Mouse (Mus musculus) embryonic facial prominence, embryonic 11.5 days (tissue): ENCODE measurements at regions not wholly inside any gene's neighbourhood (a gene's known extent, or its start where the extent isn't known, plus 50 kb on each side); places are given as distances from the start of the nearest gene placed in this dataset.

Experiments used
- ATAC-seq: fragments of 200-750 bp; cut with Nextera tagmentation; replicated peaks from 2 replicates; pipeline ENCODE4 v1.8.0; 2017; ENCODE audit warnings: low read depth; ENCODE audit not compliant: insufficient number of reproducible peaks, low FRiP score, low TSS enrichment
- DNase-seq: peaks from one replicate; pipeline ENCODE4 v3.0.0-alpha.2; 2015; ENCODE audit warnings: low spot score
- H3K27ac ChIP-seq: fragments of 300-500 bp; sonication (generic); replicated peaks from 2 replicates; pipeline ENCODE4 v1.5.1; 2014; ENCODE audit warnings: mild to moderate bottlenecking, low read depth, low read length, control low read depth
- H3K27me3 ChIP-seq: fragments of 300-500 bp; sonication (generic); 2 replicates; pipeline ENCODE4 v1.6.1; 2014; ENCODE audit warnings: mild to moderate bottlenecking, low read length, moderate library complexity, mixed read lengths; ENCODE audit not compliant: control insufficient read depth, insufficient read depth
- H3K36me3 ChIP-seq: fragments of 300-500 bp; sonication (generic); replicated peaks from 2 replicates; pipeline ENCODE4 v1.6.1; 2014; ENCODE audit warnings: low read depth, mild to moderate bottlenecking, low read length, moderate library complexity, mixed read lengths; ENCODE audit not compliant: control insufficient read depth, insufficient read depth
- H3K4me1 ChIP-seq: fragments of 300-500 bp; sonication (generic); 2 replicates; pipeline ENCODE4 v1.6.1; 2014; ENCODE audit warnings: low read length, mixed read lengths; ENCODE audit not compliant: control insufficient read depth, insufficient read depth
- H3K4me2 ChIP-seq: fragments of 300-500 bp; sonication (generic); 2 replicates; pipeline ENCODE4 v1.6.1; 2014; ENCODE audit warnings: low read depth, mild to moderate bottlenecking, control low read depth, low read length, moderate library complexity
- H3K4me3 ChIP-seq: fragments of 300-500 bp; sonication (generic); 2 replicates; pipeline ENCODE4 v1.5.1; 2014; ENCODE audit warnings: low read depth, low read length, control low read depth
- H3K9ac ChIP-seq: fragments of 300-500 bp; sonication (generic); replicated peaks from 2 replicates; pipeline ENCODE4 v1.6.1; 2014; ENCODE audit warnings: mild to moderate bottlenecking, control low read depth, low read length
- H3K9me3 ChIP-seq: fragments of 300-500 bp; sonication (generic); replicated peaks from 2 replicates; pipeline ENCODE4 v1.6.1; 2016; ENCODE audit warnings: mild to moderate bottlenecking, low read length, inconsistent platforms, mixed read lengths; ENCODE audit not compliant: control insufficient read depth
- WGBS: fragments of 180-500 bp; shearing (Covaris S2); extraction: QIAGEN DNeasy Blood & Tissue Kit; methylation state at CpG from one replicate; pipeline ENCODE4 v1.1.7; 2014; 5-methylcytosine and 5-hydroxymethylcytosine counted together

DNA sequence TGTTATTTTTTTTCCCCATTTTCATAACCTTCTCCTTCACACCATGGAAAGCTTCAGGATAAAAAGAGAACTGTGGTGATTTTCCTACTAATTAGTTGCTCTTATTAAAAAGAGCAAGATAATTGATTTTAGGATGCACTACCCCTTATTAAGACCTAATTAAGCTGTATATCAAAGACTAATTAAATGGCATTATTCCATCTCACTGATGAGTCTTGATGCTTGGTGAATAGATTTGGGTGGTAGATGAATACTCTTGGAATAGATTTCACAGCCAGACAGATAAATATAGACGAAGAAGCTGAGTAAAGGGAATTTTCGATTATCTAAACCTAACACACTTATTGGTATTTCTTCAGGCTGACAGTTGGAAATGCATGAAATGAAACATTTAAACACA is 346.5 kb upstream of the Tenm2 start:
- Histone ChIP-seq H3K27me3 (no peaks in the 10 kb centered on the region), H3K9ac (no peak overlapping the region), H3K36me3 (no peaks in the 10 kb centered on the region), H3K9me3 (no peaks in the 10 kb centered on the region), H3K27ac (no peak overlapping the region), H3K4me1 (no peaks in the 10 kb centered on the region), H3K4me2 (no peak overlapping the region), H3K4me3 (no peak overlapping the region)
- WGBS, result 86% methylated on average over 2 of the region's 2 CpGs
- no peak for DNase-seq
- ATAC-seq, result no peak

DNA sequence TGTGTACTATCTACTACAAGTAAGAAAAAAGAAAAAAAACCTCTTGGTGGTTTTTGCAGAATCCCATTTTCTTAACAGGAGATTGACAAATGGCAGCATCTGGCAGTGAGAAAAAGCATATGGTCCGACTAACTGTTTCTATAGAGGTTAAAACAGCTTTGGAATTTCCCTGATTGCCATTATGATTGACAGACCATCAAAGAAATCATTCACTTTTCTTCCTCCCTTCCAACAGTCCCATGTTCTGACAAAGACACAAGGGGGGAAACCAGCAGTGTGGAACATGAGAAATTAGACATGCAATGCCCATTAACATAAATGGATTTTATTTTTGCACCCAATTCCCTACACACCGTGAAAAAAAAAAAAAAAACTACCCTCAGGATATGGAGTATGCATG is 297.9 kb upstream of the Tenm2 start:
- Histone ChIP-seq H3K9me3 (no peaks in the 10 kb centered on the region), H3K4me3 (no peak overlapping the region), H3K4me1 (no peaks in the 10 kb centered on the region), H3K27me3 (no peaks in the 10 kb centered on the region), H3K36me3 (no peaks in the 10 kb centered on the region), H3K9ac (no peak overlapping the region), H3K27ac (no peak overlapping the region), H3K4me2 (no peak overlapping the region)
- ATAC-seq (no peak), DNase-seq (peak; percentile 14)
- WGBS, result 50% methylated on average over 2 of the region's 2 CpGs

DNA sequence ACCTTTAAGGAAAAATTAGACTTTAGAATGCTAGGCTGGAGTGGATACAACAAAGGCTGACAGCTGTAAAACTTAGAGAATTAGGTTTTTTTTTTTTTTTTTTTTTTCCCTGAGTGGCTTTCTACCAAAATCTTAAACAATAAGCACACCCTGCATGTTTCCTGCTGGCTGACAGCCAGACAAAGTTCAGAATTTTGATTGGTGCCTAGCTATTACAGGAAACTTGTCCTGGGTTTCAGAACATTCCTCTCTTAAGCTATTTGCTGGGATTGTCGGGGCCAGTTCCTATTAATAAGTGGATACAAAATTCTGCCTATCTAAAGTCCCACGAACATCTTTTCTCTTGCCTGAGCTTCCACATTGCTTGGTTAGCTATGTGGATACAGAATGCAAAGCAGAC is 296.7 kb upstream of the Tenm2 start:
- Histone ChIP-seq H3K27ac (no peak overlapping the region; the same call in 1 of the 2 replicates), H3K4me1 (no peaks in the 10 kb centered on the region), H3K4me2 (no peak overlapping the region), H3K9me3 (no peaks in the 10 kb centered on the region), H3K36me3 (no peaks in the 10 kb centered on the region), H3K27me3 (no peaks in the 10 kb centered on the region), H3K9ac (no peak overlapping the region), H3K4me3 (no peak overlapping the region)
- 37% methylated on average over 2 of the region's 2 CpGs for WGBS
- DNase-seq (peak; percentile 33), ATAC-seq (no peak)

DNA sequence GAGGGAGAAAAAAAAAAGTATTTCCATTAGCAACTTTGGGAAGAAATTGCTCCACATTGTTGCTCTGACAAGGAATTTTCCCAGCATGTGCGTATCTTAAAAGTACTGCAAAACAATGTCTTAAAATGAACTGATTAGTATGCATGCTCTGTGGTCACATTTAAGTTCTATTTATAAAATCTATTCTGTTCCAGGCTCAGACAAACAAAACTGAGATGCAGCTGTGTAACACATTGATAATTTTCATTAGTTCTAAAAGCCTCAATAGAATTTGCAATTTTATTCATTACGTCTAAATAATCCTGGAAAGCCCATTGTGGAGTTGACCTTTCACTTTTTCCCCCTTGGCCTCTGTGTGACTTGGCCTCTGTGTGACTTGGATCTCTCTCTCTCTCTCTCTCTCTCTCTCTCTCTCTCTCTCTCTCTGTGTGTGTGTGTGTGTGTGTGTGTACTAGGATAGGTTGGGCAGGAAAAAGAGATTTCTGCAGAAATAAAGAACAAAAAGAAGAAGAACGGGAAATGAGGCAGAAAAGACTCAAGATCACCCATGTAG is 262.8 kb upstream of the Tenm2 start:
- DNase-seq (no peak), ATAC-seq (no peak)
- WGBS, result 53% methylated on average over 3 of the region's 3 CpGs
- no peaks in the 10 kb centered on the region for H3K4me1 ChIP-seq
- no peak overlapping the region for H3K9ac ChIP-seq
- no peak overlapping the region for H3K4me2 ChIP-seq
- no peaks in the 10 kb centered on the region for H3K9me3 ChIP-seq
- H3K36me3 ChIP-seq, result no peaks in the 10 kb centered on the region
- H3K27ac ChIP-seq, result no peak overlapping the region
- H3K4me3 ChIP-seq, result no peak overlapping the region
- H3K27me3 ChIP-seq, result no peaks in the 10 kb centered on the region

DNA sequence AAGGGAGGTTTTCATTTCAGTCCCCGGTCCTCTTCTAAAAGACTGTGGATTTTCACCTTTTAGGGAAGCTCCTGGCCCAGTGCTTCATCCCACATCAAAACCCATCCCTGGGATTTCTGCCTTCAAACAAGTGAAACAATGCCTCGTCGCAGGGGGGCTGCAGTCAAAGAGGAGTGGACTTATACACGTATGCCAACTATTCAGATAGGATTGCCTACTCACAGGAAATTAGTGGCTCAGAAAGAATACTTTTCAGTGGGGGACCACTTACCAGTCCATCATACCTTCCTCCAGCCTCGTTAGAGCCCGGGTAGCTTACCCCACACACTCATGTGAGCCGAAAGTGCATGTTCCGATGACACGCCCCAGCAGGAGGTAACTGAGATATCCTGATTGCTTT is 262.1 kb upstream of the Tenm2 start:
- WGBS, result 52% methylated on average over 9 of the region's 9 CpGs
- ATAC-seq, result no peak

DNA sequence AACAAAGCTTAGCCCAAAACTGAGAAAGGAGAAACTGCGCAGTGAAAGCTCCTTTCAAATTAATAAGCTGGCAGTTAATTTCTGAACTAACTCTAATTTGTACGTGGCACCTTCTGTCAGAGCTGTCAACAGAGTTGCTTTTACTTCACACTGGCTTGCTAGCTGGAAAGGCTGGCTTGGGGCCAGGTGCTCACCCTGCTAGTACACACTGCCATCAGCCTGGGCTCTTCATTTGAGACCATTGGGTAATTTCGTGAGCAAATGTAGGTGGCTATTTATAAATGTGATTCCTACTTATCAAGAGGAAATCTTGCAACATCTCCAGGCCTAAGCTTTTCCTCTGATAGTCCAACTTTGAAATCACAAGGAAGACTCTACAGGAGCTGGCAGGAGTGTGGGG is 244.5 kb upstream of the Tenm2 start:
- ATAC-seq, result no peak
- WGBS, result 80% methylated on average over 3 of the region's 3 CpGs
- H3K4me3 ChIP-seq, result no peak overlapping the region
- H3K4me1 ChIP-seq, result no peaks in the 10 kb centered on the region
- H3K27ac ChIP-seq, result no peak overlapping the region
- no peaks in the 10 kb centered on the region for H3K36me3 ChIP-seq
- DNase-seq, result no peak
- H3K27me3 ChIP-seq, result no peaks in the 10 kb centered on the region
- H3K4me2 ChIP-seq, result no peak overlapping the region
- H3K9me3 ChIP-seq, result no peaks in the 10 kb centered on the region
- no peak overlapping the region for H3K9ac ChIP-seq

More for the DNA sequence above, 262.1 kb upstream of the Tenm2 start:
- Histone ChIP-seq H3K9me3 (no peaks in the 10 kb centered on the region), H3K9ac (no peak overlapping the region), H3K27ac (no peak overlapping the region), H3K4me1 (no peaks in the 10 kb centered on the region), H3K4me3 (no peak overlapping the region), H3K4me2 (no peak overlapping the region), H3K36me3 (no peaks in the 10 kb centered on the region), H3K27me3 (no peaks in the 10 kb centered on the region)
- no peak for DNase-seq

DNA sequence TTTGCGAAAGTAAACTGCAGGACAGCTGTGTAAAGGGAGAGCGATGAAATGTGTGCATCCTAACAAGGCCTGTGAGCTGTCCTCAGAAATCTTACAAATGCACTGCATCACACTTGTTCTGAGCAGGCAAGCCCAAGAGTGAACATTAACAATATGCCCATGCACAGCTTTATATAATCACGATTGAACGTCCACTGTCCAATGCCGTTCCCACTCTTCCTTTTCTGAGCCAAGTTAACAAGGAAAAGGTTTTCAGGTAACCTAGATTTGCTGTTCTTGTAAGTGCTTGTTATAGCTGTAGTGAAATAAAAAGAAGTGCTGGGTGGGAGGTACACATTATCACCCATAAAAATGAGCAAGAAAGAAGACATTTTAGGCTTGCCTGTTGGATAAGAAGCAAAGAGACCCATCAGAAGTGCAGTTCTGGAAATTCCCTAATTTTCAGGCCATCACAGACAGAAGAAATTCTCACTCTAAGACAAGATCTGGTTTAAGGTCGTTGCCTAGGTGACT is 243.3 kb upstream of the Tenm2 start:
- H3K4me1 ChIP-seq, result no peaks in the 10 kb centered on the region
- H3K9me3 ChIP-seq, result no peaks in the 10 kb centered on the region
- no peak for DNase-seq
- 84% methylated on average over 6 of the region's 6 CpGs for WGBS
- no peak overlapping the region for H3K9ac ChIP-seq
- no peak overlapping the region for H3K4me2 ChIP-seq
- H3K27ac ChIP-seq, result no peak overlapping the region
- no peaks in the 10 kb centered on the region for H3K36me3 ChIP-seq
- H3K27me3 ChIP-seq, result no peaks in the 10 kb centered on the region
- ATAC-seq, result no peak
- H3K4me3 ChIP-seq, result no peak overlapping the region

DNA sequence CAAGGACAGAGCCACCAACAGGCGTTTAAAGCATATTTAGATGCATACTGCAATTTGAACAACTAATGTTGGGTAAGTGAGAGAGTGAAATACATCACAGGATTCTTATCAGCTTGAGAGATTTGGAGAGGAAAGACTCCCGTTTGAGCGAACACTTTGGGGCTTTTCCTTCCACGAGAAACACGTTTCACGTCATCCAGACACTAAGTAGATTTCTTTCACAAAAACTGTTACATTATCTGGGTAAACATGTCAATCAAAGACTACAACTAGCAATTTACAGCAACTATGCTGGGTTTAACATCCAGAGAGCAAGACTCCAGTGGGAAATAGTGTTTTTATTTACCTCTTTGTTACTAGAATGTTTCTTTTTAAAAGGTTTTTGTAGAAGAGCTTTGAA is 238.3 kb upstream of the Tenm2 start:
- H3K9me3 ChIP-seq, result no peaks in the 10 kb centered on the region
- H3K9ac ChIP-seq, result no peak overlapping the region
- DNase-seq, result no peak
- H3K36me3 ChIP-seq, result no peaks in the 10 kb centered on the region
- no peak overlapping the region for H3K27ac ChIP-seq
- H3K4me2 ChIP-seq, result no peak overlapping the region
- no peaks in the 10 kb centered on the region for H3K27me3 ChIP-seq
- ATAC-seq, result no peak
- H3K4me3 ChIP-seq, result no peak overlapping the region
- H3K4me1 ChIP-seq, result no peaks in the 10 kb centered on the region
- 60% methylated on average over 6 of the region's 6 CpGs for WGBS
